Mouse (Mus musculus) heart, postnatal 4 days (tissue): Measurements from ENCODE around the gene Hcn1. TPM values are rescaled to one million over a fixed set of nuclear protein-coding genes. Genes with fewer than 3 reads are reported as not detected.
"Not testable (repeated sequence)": the region's sequence is repeated elsewhere in the genome, so short reads cannot be mapped to it uniquely, and the experiment has no call there.

Source experiments
- DNase-seq: peaks from one replicate; pipeline ENCODE4 v3.0.0; 2021
- total RNA-seq, 2 experiments: library from RNA; stranded (reverse); gene quantifications; 2 replicates each; pipeline ENCODE4 v1.2.3; 2021

Gene Hcn1
- total RNA-seq, 2 experiments from 2014 or later, result 1.6 to 1.7 TPM

DNA sequence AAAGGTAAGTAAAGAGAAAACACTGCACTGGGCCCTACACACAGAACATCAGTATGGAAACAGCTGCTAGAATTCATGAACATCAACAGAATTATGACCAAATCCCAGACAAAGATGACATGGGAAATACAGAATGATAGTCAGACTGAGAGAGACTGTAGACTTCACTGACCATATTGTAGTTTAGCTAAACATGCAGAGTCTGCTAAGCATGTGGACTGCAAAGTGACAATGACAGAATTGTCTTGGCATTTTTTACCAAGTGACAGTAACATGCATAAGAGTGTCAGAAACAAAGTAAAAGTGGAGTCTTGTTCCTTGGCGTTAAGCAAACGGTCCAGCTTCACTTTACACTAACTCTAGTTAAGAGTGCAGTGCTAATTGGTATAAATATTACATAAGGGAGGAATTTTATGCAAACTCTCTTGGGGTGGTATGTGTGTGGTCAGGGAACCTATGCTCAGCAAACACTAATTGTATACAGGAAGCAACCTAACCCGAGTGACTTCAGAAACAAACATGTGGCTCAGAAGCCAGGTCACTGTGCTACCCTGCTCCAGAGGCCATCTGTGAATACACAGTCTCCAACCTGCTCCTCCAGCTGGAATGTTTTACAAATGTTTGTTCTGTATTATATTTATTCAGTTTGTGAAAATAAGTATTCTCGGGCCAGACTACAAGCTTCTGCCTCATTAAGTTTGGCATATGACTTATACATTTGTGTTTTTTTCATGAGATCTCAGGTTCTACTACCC lies 278.5 kb downstream of the Hcn1 start:
- no peak for DNase-seq

DNA sequence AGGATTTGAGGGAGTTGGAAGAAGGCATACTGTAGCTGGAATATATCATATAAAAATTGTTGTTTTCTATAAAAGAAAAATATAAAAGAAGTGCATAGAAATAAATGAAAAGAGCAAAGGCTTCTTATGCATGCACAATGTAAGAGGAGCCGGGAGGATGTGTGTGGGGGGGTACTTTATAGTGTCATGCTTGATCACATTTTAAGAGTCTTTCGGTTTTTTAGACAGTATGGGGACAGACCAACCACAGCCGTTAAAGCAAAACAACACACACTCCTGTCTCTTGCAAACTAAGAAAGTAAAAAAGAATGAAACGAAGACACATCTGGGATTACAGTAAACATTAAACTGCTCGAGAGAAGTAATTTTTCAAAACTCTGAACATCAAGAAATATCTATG lies 290.0 kb downstream of the Hcn1 start:
- no peak for DNase-seq

DNA sequence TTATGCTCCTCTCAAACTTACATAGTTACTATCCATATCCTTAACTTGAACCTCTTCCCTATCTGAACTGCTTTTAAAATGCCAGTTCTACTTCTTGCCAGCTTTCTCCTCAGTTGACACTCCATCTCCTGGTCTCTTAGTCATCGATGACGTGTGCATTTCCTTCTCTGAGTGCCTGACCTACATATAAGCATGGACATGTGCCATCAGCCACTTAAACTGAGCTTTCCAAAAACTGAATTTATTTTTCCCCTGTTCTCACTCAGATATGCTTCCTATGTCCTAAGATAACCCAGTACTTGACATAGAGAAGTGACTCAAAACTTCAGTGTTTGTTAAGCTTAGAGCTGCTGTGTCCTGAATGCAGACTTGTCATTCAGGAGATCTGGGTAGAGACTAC lies 295.9 kb downstream of the Hcn1 start:
- peak; percentile 11 for DNase-seq

DNA sequence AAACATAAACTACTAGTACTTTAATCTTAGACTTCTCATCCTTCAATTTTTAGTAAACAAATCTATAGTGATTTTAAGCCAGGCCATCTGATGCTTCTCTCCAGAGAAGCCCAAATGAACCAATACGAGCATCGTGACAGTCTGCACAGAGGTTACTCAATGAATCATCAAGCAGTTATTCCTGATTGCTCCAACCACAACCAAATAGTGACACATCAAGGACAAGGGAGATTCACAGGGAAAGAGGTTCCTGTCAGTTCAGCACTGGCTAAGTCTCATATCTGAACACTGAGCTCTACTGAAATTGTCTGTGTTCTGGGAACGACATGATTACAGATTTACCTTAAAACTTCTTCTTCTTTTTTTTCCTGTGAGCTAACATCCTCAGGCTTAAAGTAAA lies 305.7 kb downstream of the Hcn1 start:
- no peak for DNase-seq

GRCm38 (mm10) chr13:117929734-117930133 lies 327.6 kb downstream of the Hcn1 start:
- no peak for DNase-seq

GRCm38 (mm10) chr13:117931746-117932145 lies 329.6 kb downstream of the Hcn1 start:
- peak; percentile 18 for DNase-seq

GRCm38 (mm10) chr13:117938761-117939160 lies 336.6 kb downstream of the Hcn1 start:
- no peak for DNase-seq

DNA sequence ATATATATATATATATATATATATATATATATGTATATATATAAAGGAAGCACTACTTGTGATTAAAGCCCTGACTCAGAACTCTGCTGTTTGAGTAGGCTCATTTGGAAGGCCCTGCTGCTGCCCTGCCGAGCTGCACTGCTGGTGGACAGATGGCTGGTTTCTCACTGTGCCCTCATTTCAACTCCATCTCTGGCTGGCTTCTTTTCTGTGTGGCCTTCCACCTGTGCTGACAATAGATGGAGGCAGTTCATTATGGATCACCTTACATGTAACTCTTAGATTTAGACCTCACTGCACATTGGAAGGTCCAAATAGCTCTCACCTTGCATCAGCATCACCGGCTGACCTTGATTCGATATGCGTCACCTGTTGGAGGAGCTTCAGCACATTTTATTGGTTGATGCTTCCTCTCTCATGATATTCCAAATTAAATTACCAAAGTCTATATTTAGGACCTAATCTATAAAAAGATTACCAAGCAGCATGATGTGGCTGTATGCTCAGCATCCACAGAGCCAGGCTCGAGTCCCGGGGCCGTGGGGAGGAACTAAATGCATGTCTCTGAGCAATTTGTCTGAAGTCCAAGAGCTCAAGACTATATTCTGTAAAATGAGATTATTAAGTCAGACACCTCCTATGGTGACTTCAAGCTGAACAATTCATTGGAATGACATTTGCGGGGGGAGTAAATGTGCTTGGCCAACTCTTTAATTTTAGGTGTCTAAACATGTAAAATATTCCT lies 338.6 kb downstream of the Hcn1 start:
- DNase-seq, result no peak

- no peak for DNase-seq
Measured at GRCm38 (mm10) chr13:117946843-117947242, 344.7 kb downstream of the Hcn1 start.

GRCm38 (mm10) chr13:117947704-117948376 lies 345.7 kb downstream of the Hcn1 start:
- DNase-seq, result no peak

GRCm38 (mm10) chr13:117958496-117959421 lies 356.6 kb downstream of the Hcn1 start:
- no peak for DNase-seq

DNA sequence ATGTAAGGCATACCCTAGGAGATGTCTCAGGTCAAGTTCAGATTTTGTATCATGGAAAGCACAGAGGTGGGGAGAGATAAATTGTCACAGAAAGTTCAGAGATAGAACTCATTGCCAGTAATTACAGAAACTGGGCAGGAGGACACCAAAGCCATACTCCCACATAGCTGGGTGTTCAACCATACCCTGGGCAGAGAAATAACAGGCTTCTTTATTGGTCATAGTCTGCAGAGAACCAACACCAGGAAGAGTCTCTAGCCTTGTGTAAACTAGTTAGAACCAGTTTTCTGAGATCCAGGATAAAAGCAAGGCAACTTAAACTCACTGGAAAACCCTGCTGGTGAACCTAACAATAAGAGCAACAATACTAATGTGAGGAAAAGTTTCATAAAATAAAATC lies 362.5 kb downstream of the Hcn1 start:
- DNase-seq, result no peak

- no peak for DNase-seq
Measured at GRCm38 (mm10) chr13:117975382-117975781, 373.3 kb downstream of the Hcn1 start.

DNA sequence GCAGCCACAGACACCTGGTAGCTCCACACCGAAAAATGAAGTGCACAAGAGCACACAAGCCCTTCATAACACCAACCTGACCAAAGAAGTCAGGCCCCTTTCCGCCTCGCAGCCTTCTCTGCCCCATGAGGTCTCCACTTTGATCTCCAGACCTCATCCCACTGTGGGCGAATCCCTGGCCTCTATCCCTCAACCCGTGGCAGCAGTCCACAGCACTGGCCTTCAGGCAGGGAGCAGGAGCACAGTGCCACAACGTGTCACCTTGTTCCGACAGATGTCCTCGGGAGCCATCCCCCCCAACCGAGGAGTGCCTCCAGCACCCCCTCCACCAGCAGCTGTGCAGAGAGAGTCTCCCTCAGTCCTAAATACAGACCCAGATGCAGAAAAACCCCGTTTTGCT lies 373.7 kb downstream of the Hcn1 start:
- no peak for DNase-seq

DNA sequence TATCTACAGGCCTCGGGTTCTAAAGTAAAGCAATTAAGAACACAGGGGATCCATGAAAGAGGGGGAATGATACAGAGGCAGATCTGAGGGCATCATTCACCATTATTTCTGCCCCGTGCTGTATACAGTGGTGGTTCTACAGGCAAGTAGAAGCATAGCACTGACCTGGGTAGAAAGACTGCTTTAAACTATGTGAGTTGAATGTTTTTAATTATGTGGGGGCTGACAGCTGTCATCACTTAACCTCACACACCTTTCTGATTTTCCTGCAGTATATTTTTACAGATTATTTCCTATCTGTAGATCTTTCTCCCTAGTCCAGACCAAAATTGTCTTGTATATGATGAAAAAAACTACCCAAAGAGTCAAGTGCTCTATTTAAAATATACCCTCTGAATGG lies 382.2 kb downstream of the Hcn1 start:
- no peak for DNase-seq

GRCm38 (mm10) chr13:117999767-118000488 lies 397.8 kb downstream of the Hcn1 start:
- DNase-seq, result no peak

- DNase-seq, result no peak
Measured at GRCm38 (mm10) chr13:118000538-118000937, 398.4 kb downstream of the Hcn1 start.

DNA sequence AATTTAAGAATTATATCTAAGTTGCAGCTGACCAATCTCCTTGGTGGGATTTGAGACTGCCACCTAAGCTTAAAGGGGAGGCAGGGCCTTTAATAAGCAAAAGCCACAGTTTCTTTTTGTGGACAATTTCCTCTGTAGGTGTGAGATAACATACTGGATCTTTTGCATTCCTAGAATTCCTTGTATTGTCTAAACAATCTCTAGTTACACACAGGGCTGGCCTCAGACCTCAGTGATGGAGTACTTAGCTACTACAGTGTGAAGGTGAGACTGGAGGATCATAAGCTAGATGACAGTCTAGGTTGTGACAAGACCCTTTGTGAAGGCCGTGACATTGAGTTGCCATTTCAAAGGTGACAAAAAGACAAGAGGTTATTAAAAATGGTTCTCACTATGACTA lies 419.1 kb downstream of the Hcn1 start:
- DNase-seq, result no peak

GRCm38 (mm10) chr13:118022891-118023290 lies 420.8 kb downstream of the Hcn1 start:
- DNase-seq, result not testable (repeated sequence)

DNA sequence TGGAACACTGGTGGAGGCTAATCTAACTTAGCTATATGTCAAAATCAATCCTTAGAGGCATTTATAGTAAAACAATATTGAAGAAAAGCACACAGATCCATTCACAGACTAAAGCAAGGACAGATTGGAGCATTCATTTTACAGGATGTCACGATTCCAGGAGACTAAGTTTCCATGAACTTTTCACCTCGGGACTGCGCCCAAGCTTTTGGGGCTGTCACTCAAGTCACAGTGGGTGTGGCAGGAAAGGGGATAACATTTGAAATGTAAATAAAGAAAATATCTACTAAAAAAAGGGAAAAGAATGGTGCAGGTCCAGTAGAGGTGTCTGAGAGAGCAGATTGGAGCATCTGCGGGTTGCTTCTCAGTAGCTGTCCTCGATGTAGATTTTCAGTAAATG lies 421.3 kb downstream of the Hcn1 start:
- DNase-seq, result no peak

DNA sequence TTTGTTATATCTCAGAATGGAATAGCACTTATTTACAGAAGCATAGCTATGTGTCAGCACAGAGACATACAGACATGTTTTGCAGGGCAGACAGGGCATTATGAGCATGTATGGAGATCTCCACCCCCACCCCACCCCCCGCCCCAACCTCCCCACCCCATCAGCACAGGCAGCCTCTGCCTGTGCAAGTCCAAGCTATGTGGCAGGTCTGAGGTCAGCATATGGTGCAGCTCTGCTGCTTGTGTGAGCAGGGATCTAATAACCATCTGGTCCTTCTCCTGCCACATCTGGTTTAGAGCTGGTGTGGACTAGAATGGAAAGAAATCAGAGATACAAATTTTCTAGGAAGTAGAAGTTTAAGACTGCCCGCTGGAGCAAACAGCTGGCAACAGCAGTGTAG lies 424.4 kb downstream of the Hcn1 start:
- DNase-seq, result no peak

DNA sequence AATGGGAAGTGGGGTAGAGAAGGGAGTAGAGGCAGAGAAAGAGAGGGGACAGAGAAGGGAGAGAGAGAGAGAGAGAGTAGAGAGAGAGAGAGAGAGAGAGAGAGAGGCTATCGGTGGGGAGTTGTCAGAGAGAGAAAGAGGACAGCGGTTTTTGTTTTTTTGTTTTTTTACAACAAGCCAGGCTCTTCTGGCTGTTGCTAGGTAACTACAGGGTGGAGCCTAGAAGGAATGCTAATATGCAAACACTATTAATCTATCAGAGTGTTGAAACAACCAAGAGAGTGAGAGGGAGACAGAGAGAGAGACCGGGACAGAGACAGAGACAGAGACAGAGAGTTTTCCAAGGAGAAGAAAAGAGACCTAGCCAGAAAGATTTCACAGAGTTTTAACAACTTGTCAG lies 425.7 kb downstream of the Hcn1 start:
- no peak for DNase-seq
